Mouse (Mus musculus): ENCODE measurements around the gene Aldh3b3.

DNA sequence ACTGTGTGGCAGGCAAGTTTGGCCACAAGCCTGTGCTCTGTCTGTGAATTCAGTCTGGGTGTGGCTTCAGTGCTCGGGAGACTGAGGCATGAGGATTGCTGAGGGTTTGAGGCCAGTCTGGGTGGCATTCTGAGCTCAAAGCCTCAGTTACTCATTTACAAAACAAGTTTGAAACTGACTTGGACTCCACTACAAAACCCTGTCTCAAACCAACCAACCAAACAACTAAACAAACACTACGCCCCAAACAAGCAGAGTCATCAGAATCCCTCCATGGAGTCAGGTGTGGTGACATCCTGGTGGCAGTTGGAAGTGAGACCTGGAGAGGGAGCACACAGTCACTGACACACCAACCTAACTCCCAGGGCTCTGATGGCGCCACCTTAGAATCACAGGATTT, 8.1 kb upstream of the Aldh3b3 start:
- TF ChIP-seq CTCF (IDR thresholded peaks at IDR 0.05; ENCODE audit: low read depth, low read length) (no peak), POLR2A (IDR thresholded peaks at IDR 0.05; ENCODE audit: insufficient read depth, low read length) (no peak)
